Mouse (Mus musculus): ENCODE results near the gene Lrrc8b. TPM values are rescaled to one million over a fixed set of nuclear protein-coding genes. Genes with fewer than 3 reads are reported as not detected.

The Lrrc8b gene
- polyA plus RNA-seq, 1 experiment = 12.4 TPM

GRCm38 (mm10) chr5:105472983-105473705 is 57.6 kb downstream of the Lrrc8b start:
- no peak overlapping the region for H3K4me3 ChIP-seq (ENCODE audit: insufficient read depth, low read length)
- no peaks in the 10 kb centered on the region for H3K4me1 ChIP-seq (ENCODE audit: control insufficient read depth, insufficient read depth, low read length)
- TF ChIP-seq CTCF (IDR thresholded peaks at IDR 0.05; ENCODE audit: borderline replicate concordance, insufficient read depth, low read length) = no peak
- no peak for TF ChIP-seq POLR2A (IDR thresholded peaks at IDR 0.05; ENCODE audit: low read depth, low read length)
- no peak overlapping the region for H3K27ac ChIP-seq (ENCODE audit: insufficient read depth, low read length)

DNA sequence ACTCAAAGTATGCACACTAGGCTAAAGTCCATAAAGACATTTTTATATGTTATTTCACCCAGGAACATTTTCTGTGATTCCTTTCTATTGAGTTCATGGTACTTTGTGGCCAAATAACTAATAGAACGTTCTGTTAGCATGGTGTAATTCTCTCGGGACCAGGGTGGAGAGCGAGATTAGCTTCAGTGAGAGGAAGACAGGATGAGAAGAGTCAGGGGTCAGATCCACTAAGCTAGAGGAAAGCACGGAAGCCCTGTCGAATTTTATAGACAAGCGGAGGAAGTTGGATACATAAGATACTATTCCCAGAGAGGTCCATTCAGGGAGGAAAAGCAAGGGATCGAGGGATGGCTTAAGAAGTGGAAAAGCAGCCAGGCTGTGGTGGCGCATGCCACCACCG is 62.0 kb downstream of the Lrrc8b start:
- H3K4me3 ChIP-seq (ENCODE audit: insufficient read depth, low read length) = no peak overlapping the region
- TF ChIP-seq POLR2A (IDR thresholded peaks at IDR 0.05; ENCODE audit: low read depth, low read length) (no peak), CTCF (IDR thresholded peaks at IDR 0.05; ENCODE audit: borderline replicate concordance, insufficient read depth, low read length) (no peak)
- no peak overlapping the region for H3K27ac ChIP-seq (ENCODE audit: insufficient read depth, low read length)
- no peaks in the 10 kb centered on the region for H3K4me1 ChIP-seq (ENCODE audit: control insufficient read depth, insufficient read depth, low read length)

GRCm38 (mm10) chr5:105479673-105480072 is 64.1 kb downstream of the Lrrc8b start:
- Histone ChIP-seq H3K4me3 (ENCODE audit: insufficient read depth, low read length) (no peak overlapping the region), H3K4me1 (ENCODE audit: control insufficient read depth, insufficient read depth, low read length) (no peaks in the 10 kb centered on the region), H3K27ac (ENCODE audit: insufficient read depth, low read length) (no peak overlapping the region)
- no peak for TF ChIP-seq POLR2A (IDR thresholded peaks at IDR 0.05; ENCODE audit: low read depth, low read length)
- TF ChIP-seq CTCF (IDR thresholded peaks at IDR 0.05; ENCODE audit: borderline replicate concordance, insufficient read depth, low read length) = no peak

- H3K4me1 ChIP-seq (ENCODE audit: control insufficient read depth, insufficient read depth, low read length) = no peaks in the 10 kb centered on the region
- H3K4me3 ChIP-seq (ENCODE audit: insufficient read depth, low read length) = no peak overlapping the region
- no peak overlapping the region for H3K27ac ChIP-seq (ENCODE audit: insufficient read depth, low read length)
- TF ChIP-seq CTCF (IDR thresholded peaks at IDR 0.05; ENCODE audit: borderline replicate concordance, insufficient read depth, low read length) (no peak), POLR2A (IDR thresholded peaks at IDR 0.05; ENCODE audit: low read depth, low read length) (no peak)
These were observed 65.0 kb downstream of the Lrrc8b start for GRCm38 (mm10) chr5:105480561-105480960.

DNA sequence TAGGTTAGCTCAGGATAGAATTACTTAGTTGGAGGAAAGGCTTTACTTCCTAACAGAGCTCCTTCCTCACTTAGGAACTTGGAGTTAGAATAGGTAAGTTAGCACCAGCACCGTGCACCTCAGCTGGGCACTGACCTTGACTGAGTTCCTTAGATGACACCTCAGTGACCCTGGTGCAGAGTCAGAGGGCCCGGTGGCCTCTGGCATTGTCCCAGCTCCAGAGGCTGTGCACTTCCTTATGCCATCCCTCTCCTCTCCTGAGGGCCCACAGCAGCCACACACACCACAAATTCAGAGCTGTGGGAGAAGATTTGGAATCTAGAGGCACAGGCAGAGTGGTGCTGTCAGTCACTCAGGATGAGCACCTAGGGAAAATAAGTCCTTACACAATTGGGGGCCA is 68.1 kb downstream of the Lrrc8b start:
- no peak overlapping the region for H3K27ac ChIP-seq (ENCODE audit: insufficient read depth, low read length)
- TF ChIP-seq CTCF (IDR thresholded peaks at IDR 0.05; ENCODE audit: borderline replicate concordance, insufficient read depth, low read length) (no peak), POLR2A (IDR thresholded peaks at IDR 0.05; ENCODE audit: low read depth, low read length) (no peak)
- H3K4me1 ChIP-seq (ENCODE audit: control insufficient read depth, insufficient read depth, low read length) = no peaks in the 10 kb centered on the region
- no peak overlapping the region for H3K4me3 ChIP-seq (ENCODE audit: insufficient read depth, low read length)

DNA sequence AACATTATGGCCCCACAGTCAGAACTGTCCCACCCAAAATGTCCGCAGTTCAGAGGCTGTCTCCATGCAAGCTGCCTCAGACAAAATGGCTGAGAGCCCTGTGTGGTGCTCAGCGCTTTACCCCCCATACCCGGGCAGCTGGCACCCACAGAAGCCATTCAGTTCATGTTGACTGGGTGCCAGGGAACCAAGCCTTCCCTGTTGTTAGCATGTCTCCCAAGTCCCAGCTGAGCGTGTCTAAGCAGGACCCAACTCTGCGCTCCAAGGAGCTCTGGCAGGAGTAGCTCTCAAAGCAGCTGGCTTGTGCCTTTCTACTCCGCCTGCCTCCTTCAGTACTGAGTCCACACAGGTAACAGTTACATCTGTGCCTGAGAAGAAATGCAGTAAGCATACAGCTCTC is 68.7 kb downstream of the Lrrc8b start:
- no peak overlapping the region for H3K27ac ChIP-seq (ENCODE audit: insufficient read depth, low read length)
- no peak overlapping the region for H3K4me3 ChIP-seq (ENCODE audit: insufficient read depth, low read length)
- TF ChIP-seq CTCF (IDR thresholded peaks at IDR 0.05; ENCODE audit: borderline replicate concordance, insufficient read depth, low read length) = no peak
- TF ChIP-seq POLR2A (IDR thresholded peaks at IDR 0.05; ENCODE audit: low read depth, low read length) = no peak
- H3K4me1 ChIP-seq (ENCODE audit: control insufficient read depth, insufficient read depth, low read length) = no peaks in the 10 kb centered on the region

- H3K4me3 ChIP-seq (ENCODE audit: insufficient read depth, low read length) = no peak overlapping the region
- no peak overlapping the region for H3K27ac ChIP-seq (ENCODE audit: insufficient read depth, low read length)
- H3K4me1 ChIP-seq (ENCODE audit: control insufficient read depth, insufficient read depth, low read length) = no peaks in the 10 kb centered on the region
- TF ChIP-seq CTCF (IDR thresholded peaks at IDR 0.05; ENCODE audit: borderline replicate concordance, insufficient read depth, low read length) (no peak), POLR2A (IDR thresholded peaks at IDR 0.05; ENCODE audit: low read depth, low read length) (no peak)
These were observed 69.3 kb downstream of the Lrrc8b start for GRCm38 (mm10) chr5:105484891-105485290.

- H3K4me1 ChIP-seq (ENCODE audit: control insufficient read depth, insufficient read depth, low read length) = no peaks in the 10 kb centered on the region
- H3K27ac ChIP-seq (ENCODE audit: insufficient read depth, low read length) = no peak overlapping the region
- no peak for TF ChIP-seq POLR2A (IDR thresholded peaks at IDR 0.05; ENCODE audit: low read depth, low read length)
- TF ChIP-seq CTCF (IDR thresholded peaks at IDR 0.05; ENCODE audit: borderline replicate concordance, insufficient read depth, low read length) = no peak
- no peak overlapping the region for H3K4me3 ChIP-seq (ENCODE audit: insufficient read depth, low read length)
These were observed 74.6 kb downstream of the Lrrc8b start for GRCm38 (mm10) chr5:105490211-105490610.

- Histone ChIP-seq H3K4me1 (ENCODE audit: control insufficient read depth, insufficient read depth, low read length) (no peaks in the 10 kb centered on the region), H3K4me3 (ENCODE audit: insufficient read depth, low read length) (no peak overlapping the region), H3K27ac (ENCODE audit: insufficient read depth, low read length) (no peak overlapping the region)
- TF ChIP-seq CTCF (IDR thresholded peaks at IDR 0.05; ENCODE audit: borderline replicate concordance, insufficient read depth, low read length) (no peak), POLR2A (IDR thresholded peaks at IDR 0.05; ENCODE audit: low read depth, low read length) (no peak)
These were observed 75.8 kb downstream of the Lrrc8b start for GRCm38 (mm10) chr5:105491389-105491788.

DNA sequence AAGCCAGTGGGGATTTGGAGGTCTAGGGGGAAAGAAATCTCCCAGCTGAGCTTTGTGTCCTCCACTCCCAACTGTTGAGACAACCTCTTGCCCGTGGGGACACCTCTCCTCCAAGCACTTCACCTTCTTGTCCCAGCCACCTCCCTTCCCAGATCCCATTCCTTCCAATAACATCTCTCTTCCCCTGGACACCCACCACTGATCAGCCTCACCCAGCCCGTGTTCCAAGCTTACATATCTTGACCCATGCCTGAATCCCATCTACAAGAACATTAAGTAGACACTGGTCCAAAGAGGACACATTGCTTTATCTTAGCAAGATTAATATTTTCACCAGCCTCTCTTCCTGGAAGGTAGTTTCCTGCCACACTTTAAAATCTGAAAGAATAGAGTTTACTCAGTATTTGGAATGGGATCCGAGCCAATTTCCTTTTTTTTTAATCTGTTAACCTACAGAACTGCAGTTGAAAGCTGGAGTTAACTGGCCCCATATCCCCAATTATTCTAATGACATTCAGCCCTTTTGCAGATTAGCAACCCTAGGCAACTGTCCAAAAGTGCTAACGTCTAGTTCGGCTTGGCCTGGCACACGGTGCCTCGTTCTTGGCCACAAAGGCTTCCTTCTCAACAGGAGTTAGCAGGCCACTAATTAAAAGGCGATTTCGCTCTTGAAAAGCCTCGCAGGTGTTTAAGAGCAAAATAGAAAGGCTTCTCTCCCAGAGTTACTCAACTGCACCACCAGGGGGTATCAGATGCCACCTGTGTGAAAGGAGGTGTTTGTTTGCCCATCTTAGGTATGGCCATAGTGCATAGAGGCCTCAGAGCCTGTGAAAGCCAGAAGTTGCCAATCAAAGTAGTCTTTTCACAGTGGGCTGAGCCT is 77.0 kb downstream of the Lrrc8b start:
- Histone ChIP-seq H3K4me3 (ENCODE audit: insufficient read depth, low read length) (no peak overlapping the region), H3K4me1 (ENCODE audit: control insufficient read depth, insufficient read depth, low read length) (no peaks in the 10 kb centered on the region), H3K27ac (ENCODE audit: insufficient read depth, low read length) (no peak overlapping the region)
- TF ChIP-seq CTCF (IDR thresholded peaks at IDR 0.05; ENCODE audit: borderline replicate concordance, insufficient read depth, low read length) (no peak), POLR2A (IDR thresholded peaks at IDR 0.05; ENCODE audit: low read depth, low read length) (no peak)

All from embryonic fibroblast, embryonic 13.5 days (primary cell).